Mouse (Mus musculus) adrenal gland, postnatal 4 days (tissue): ENCODE measurements at regions not wholly inside any gene's neighbourhood (a gene's known extent, or its start where the extent isn't known, plus 50 kb on each side); places are given as distances from the start of the nearest gene placed in this dataset.

Source experiments
- DNase-seq, 2 experiments: peaks; one replicate each; pipeline ENCODE4 v3.0.0; 2021 to 2022; ENCODE audit warnings: low spot score in 2 of 2, mixed read lengths in 2 of 2

GRCm38 (mm10) chr4:131014301-131015081 lies 70.3 kb downstream of the Matn1 start:
- DNase-seq = no peak

GRCm38 (mm10) chr4:131015156-131015555 lies 71.0 kb downstream of the Matn1 start:
- DNase-seq = no peak

- DNase-seq = no peak
Measured at GRCm38 (mm10) chr4:131023601-131024000, 79.4 kb downstream of the Matn1 start.

- no peak for DNase-seq
Measured at GRCm38 (mm10) chr4:131036292-131036691, 92.1 kb downstream of the Matn1 start.

GRCm38 (mm10) chr4:131037179-131037578 lies 93.0 kb downstream of the Matn1 start:
- DNase-seq = no peak

GRCm38 (mm10) chr4:131039686-131040085 lies 95.5 kb downstream of the Matn1 start:
- no peak for DNase-seq

- DNase-seq = no peak
Measured at GRCm38 (mm10) chr4:131041210-131041609, 97.0 kb downstream of the Matn1 start.

GRCm38 (mm10) chr4:131046101-131046500 lies 101.9 kb downstream of the Matn1 start:
- no peak for DNase-seq

- DNase-seq = no peak
Measured at GRCm38 (mm10) chr4:131046969-131047650, 102.9 kb downstream of the Matn1 start.

GRCm38 (mm10) chr4:131056293-131056692 lies 112.1 kb downstream of the Matn1 start:
- DNase-seq = no peak

- DNase-seq = no peak
Measured at GRCm38 (mm10) chr4:131059572-131059971, 115.4 kb downstream of the Matn1 start.

GRCm38 (mm10) chr4:131060191-131060680 lies 116.1 kb downstream of the Matn1 start:
- no peak for DNase-seq

GRCm38 (mm10) chr4:131060706-131061105 lies 116.5 kb downstream of the Matn1 start:
- no peak for DNase-seq

GRCm38 (mm10) chr4:131062592-131062991 lies 118.4 kb downstream of the Matn1 start:
- no peak for DNase-seq

- DNase-seq = no peak
Measured at GRCm38 (mm10) chr4:131066186-131066939, 122.2 kb downstream of the Matn1 start.

GRCm38 (mm10) chr4:131070566-131070965 lies 126.4 kb downstream of the Matn1 start:
- no peak for DNase-seq

GRCm38 (mm10) chr4:131072623-131073022 lies 128.4 kb downstream of the Matn1 start:
- no peak for DNase-seq

- no peak for DNase-seq
Measured at GRCm38 (mm10) chr4:131073420-131073819, 129.2 kb downstream of the Matn1 start.

GRCm38 (mm10) chr4:131075326-131075932 lies 131.2 kb downstream of the Matn1 start:
- no peak for DNase-seq

GRCm38 (mm10) chr4:131076628-131077027 lies 132.4 kb downstream of the Matn1 start:
- no peak for DNase-seq

GRCm38 (mm10) chr4:131080113-131080512 lies 135.9 kb downstream of the Matn1 start:
- DNase-seq = no peak
